Mouse (Mus musculus) forebrain, postnatal 0 days (tissue): ENCODE results near the gene Rsbn1l. TPM values are rescaled to one million over a fixed set of nuclear protein-coding genes. Genes with fewer than 3 reads are reported as not detected.

Source experiments
- ATAC-seq: fragments of 200-750 bp; cut with Nextera tagmentation; 2 replicates; pipeline ENCODE4 v1.8.0; 2017; ENCODE audit warnings: mild to moderate bottlenecking, moderate library complexity
- DNase-seq: peaks from one replicate; pipeline ENCODE4 v3.0.0-alpha.2; 2015
- H3K27ac ChIP-seq: fragments of 300-500 bp; sonication (generic); 2 replicates; pipeline ENCODE4 v1.5.1; 2014; ENCODE audit warnings: low read depth, mild to moderate bottlenecking, antibody characterized with exemption, low read length, moderate library complexity, mixed read lengths
- H3K27me3 ChIP-seq: fragments of 300-500 bp; sonication (generic); 2 replicates; pipeline ENCODE4 v1.6.1; 2014; ENCODE audit warnings: mild to moderate bottlenecking, low read length, mixed read lengths; ENCODE audit not compliant: insufficient read depth
- H3K36me3 ChIP-seq: fragments of 300-500 bp; sonication (generic); 2 replicates; pipeline ENCODE4 v1.6.1; 2014; ENCODE audit warnings: mild to moderate bottlenecking, moderate library complexity; ENCODE audit not compliant: insufficient read depth
- H3K4me1 ChIP-seq: fragments of 300-500 bp; sonication (generic); 2 replicates; pipeline ENCODE4 v1.6.1; 2014; ENCODE audit warnings: antibody characterized with exemption; ENCODE audit not compliant: insufficient read depth
- H3K4me2 ChIP-seq: fragments of 300-500 bp; sonication (generic); 2 replicates; pipeline ENCODE4 v1.6.1; 2014; ENCODE audit warnings: low read depth, mild to moderate bottlenecking, moderate library complexity
- H3K4me3 ChIP-seq: fragments of 300-500 bp; sonication (generic); 2 replicates; pipeline ENCODE4 v1.5.1; 2014; ENCODE audit warnings: low read depth, low read length, mixed read lengths
- H3K9ac ChIP-seq: fragments of 300-500 bp; sonication (generic); 2 replicates; pipeline ENCODE4 v1.6.1; 2014; ENCODE audit warnings: mild to moderate bottlenecking
- H3K9me3 ChIP-seq: fragments of 300-500 bp; sonication (generic); 2 replicates; pipeline ENCODE4 v1.6.1; 2016; ENCODE audit warnings: low read length
- CTCF ChIP-seq: sonication (generic); IDR thresholded peaks from 2 replicates; pipeline ENCODE4 v1.5.1; 2016; ENCODE audit warnings: antibody characterized with exemption, control low read depth, low read depth
- WGBS: fragments of 180-500 bp; shearing (Covaris S2); extraction: QIAGEN DNeasy Blood & Tissue Kit; methylation state at CpG from one replicate; pipeline ENCODE4 v1.1.7; 2014; 5-methylcytosine and 5-hydroxymethylcytosine counted together
- polyA plus RNA-seq: library from polyadenylated mRNA; unstranded; fragments of >200 nt; fragmentation: Nextera tagmentation; extraction: Ambion mirVana; gene quantifications from 2 replicates; pipeline ENCODE4 v1.2.1, GENCODE M21; 2015
- total RNA-seq: library from RNA; depleted of rRNA; stranded (reverse); fragments of >200 nt; gene quantifications from 2 replicates; pipeline ENCODE4 v1.2.3, GENCODE M21; 2014

Gene Rsbn1l
- total and polyA plus RNA-seq, 2 experiments from 2014 or later = 3.1 to 5.4 TPM

GRCm38 (mm10) chr5:20929669-20930151, 26.5 kb downstream of the Rsbn1l start:
- Histone ChIP-seq H3K36me3 (no peaks in the 10 kb centered on the region), H3K4me3 (no peak overlapping the region), H3K4me2 (no peak overlapping the region), H3K27ac (no peak overlapping the region), H3K4me1 (no peaks in the 10 kb centered on the region), H3K9ac (no peak overlapping the region), H3K9me3 (no peaks in the 10 kb centered on the region), H3K27me3 (no peaks in the 10 kb centered on the region)
- WGBS = 91% methylated on average over 6 of the region's 6 CpGs
- no peak for DNase-seq
- ATAC-seq = no peak
- TF ChIP-seq CTCF = no peak

- Histone ChIP-seq H3K4me3 (no peak overlapping the region), H3K9me3 (no peaks in the 10 kb centered on the region), H3K9ac (no peak overlapping the region), H3K4me2 (no peak overlapping the region), H3K27ac (no peak overlapping the region), H3K27me3 (no peaks in the 10 kb centered on the region), H3K4me1 (no peaks in the 10 kb centered on the region), H3K36me3 (no peaks in the 10 kb centered on the region)
- TF ChIP-seq CTCF = no peak
- DNase-seq (no peak), ATAC-seq (no peak)
- 86% methylated on average over 3 of the region's 3 CpGs for WGBS
These were observed 30.7 kb downstream of the Rsbn1l start for GRCm38 (mm10) chr5:20925451-20925850.

- no peak overlapping the region for H3K4me3 ChIP-seq
- WGBS = 79% methylated on average over 3 of the region's 3 CpGs
- H3K27me3 ChIP-seq = no peaks in the 10 kb centered on the region
- no peak overlapping the region for H3K4me2 ChIP-seq
- H3K27ac ChIP-seq = no peak overlapping the region
- DNase-seq (no peak), ATAC-seq (no peak)
- H3K4me1 ChIP-seq = no peaks in the 10 kb centered on the region
- no peak overlapping the region for H3K9ac ChIP-seq
- TF ChIP-seq CTCF = no peak
- no peaks in the 10 kb centered on the region for H3K36me3 ChIP-seq
- no peaks in the 10 kb centered on the region for H3K9me3 ChIP-seq
These were observed 31.6 kb downstream of the Rsbn1l start for GRCm38 (mm10) chr5:20924608-20925007.

GRCm38 (mm10) chr5:20919566-20919965, 36.6 kb downstream of the Rsbn1l start:
- no peaks in the 10 kb centered on the region for H3K36me3 ChIP-seq
- DNase-seq (peak; percentile 48), ATAC-seq (peak; percentile 66)
- no peak for TF ChIP-seq CTCF
- no peaks in the 10 kb centered on the region for H3K27me3 ChIP-seq
- H3K4me3 ChIP-seq = no peak overlapping the region
- H3K4me1 ChIP-seq = no peaks in the 10 kb centered on the region
- H3K9ac ChIP-seq = no peak overlapping the region
- no peaks in the 10 kb centered on the region for H3K9me3 ChIP-seq
- H3K4me2 ChIP-seq = no peak overlapping the region
- WGBS = 47% methylated on average over 9 of the region's 9 CpGs
- no peak overlapping the region for H3K27ac ChIP-seq

- H3K4me3 ChIP-seq = no peak overlapping the region
- ATAC-seq (no peak), DNase-seq (no peak)
- no peaks in the 10 kb centered on the region for H3K27me3 ChIP-seq
- H3K9me3 ChIP-seq = no peaks in the 10 kb centered on the region
- no peak overlapping the region for H3K4me2 ChIP-seq
- no peak overlapping the region for H3K27ac ChIP-seq
- whole genome bisulfite sequencing = 94% methylated on average over 4 of the region's 4 CpGs
- no peak overlapping the region for H3K9ac ChIP-seq
- TF ChIP-seq CTCF = no peak
- no peaks in the 10 kb centered on the region for H3K4me1 ChIP-seq
- H3K36me3 ChIP-seq = no peaks in the 10 kb centered on the region
These were observed 37.2 kb downstream of the Rsbn1l start for GRCm38 (mm10) chr5:20918967-20919366.

GRCm38 (mm10) chr5:20913372-20914275, 42.6 kb downstream of the Rsbn1l start:
- no peak overlapping the region for H3K9ac ChIP-seq
- peak; percentile 80 for TF ChIP-seq CTCF
- WGBS = 71% methylated on average over 11 of the region's 11 CpGs
- ATAC-seq (peak; percentile 59), DNase-seq (peak; percentile 76)
- no peaks in the 10 kb centered on the region for H3K36me3 ChIP-seq
- no peaks in the 10 kb centered on the region for H3K9me3 ChIP-seq
- H3K27ac ChIP-seq = no peak overlapping the region
- no peak overlapping the region for H3K4me2 ChIP-seq
- no peak overlapping the region for H3K4me3 ChIP-seq
- no peaks in the 10 kb centered on the region for H3K4me1 ChIP-seq
- no peaks in the 10 kb centered on the region for H3K27me3 ChIP-seq

GRCm38 (mm10) chr5:20911741-20912140, 44.5 kb downstream of the Rsbn1l start:
- WGBS = 85% methylated on average over 2 of the region's 2 CpGs

More at GRCm38 (mm10) chr5:20911741-20912140, 44.5 kb downstream of the Rsbn1l start:
- H3K27me3 ChIP-seq = no peaks in the 10 kb centered on the region
- H3K9me3 ChIP-seq = no peaks in the 10 kb centered on the region
- no peaks in the 10 kb centered on the region for H3K4me1 ChIP-seq
- no peak for TF ChIP-seq CTCF
- no peak overlapping the region for H3K4me3 ChIP-seq
- no peak overlapping the region for H3K27ac ChIP-seq
- DNase-seq (no peak), ATAC-seq (no peak)
- H3K9ac ChIP-seq = no peak overlapping the region
- H3K4me2 ChIP-seq = no peak overlapping the region
- no peaks in the 10 kb centered on the region for H3K36me3 ChIP-seq
